Mouse (Mus musculus) hindbrain, embryonic 11.5 days (tissue): ENCODE data around the gene Syngr1. TPM values are rescaled to one million over a fixed set of nuclear protein-coding genes. Genes with fewer than 3 reads are reported as not detected.

ENCODE experiments used
- ATAC-seq: fragments of 200-750 bp; cut with Nextera tagmentation; 2 replicates; pipeline ENCODE4 v1.8.0; 2017; ENCODE audit warnings: mild to moderate bottlenecking, moderate TSS enrichment, moderate library complexity; ENCODE audit not compliant: low FRiP score
- DNase-seq: peaks from one replicate; pipeline ENCODE4 v3.0.0-alpha.2; 2015; ENCODE audit warnings: low spot score
- H3K27ac ChIP-seq: fragments of 300-500 bp; sonication (generic); 2 replicates; pipeline ENCODE4 v1.5.1; 2014; ENCODE audit warnings: mild to moderate bottlenecking, low read depth, low read length
- H3K27me3 ChIP-seq: fragments of 300-500 bp; sonication (generic); 2 replicates; pipeline ENCODE4 v1.6.1; 2014; ENCODE audit warnings: mild to moderate bottlenecking, low read length, moderate library complexity, mixed read lengths; ENCODE audit not compliant: control insufficient read depth, insufficient read depth
- H3K36me3 ChIP-seq: fragments of 300-500 bp; sonication (generic); 2 replicates; pipeline ENCODE4 v1.6.1; 2014; ENCODE audit warnings: mild to moderate bottlenecking, low read length, moderate library complexity, mixed read lengths; ENCODE audit not compliant: control insufficient read depth, insufficient read depth
- H3K4me1 ChIP-seq: fragments of 300-500 bp; sonication (generic); replicated peaks from 2 replicates; pipeline ENCODE4 v1.6.1; 2014; ENCODE audit warnings: low read length, mixed read lengths; ENCODE audit not compliant: control insufficient read depth, insufficient read depth
- H3K4me2 ChIP-seq: fragments of 300-500 bp; sonication (generic); replicated peaks from 2 replicates; pipeline ENCODE4 v1.6.1; 2014; ENCODE audit warnings: mild to moderate bottlenecking, low read depth, low read length
- H3K4me3 ChIP-seq: fragments of 300-500 bp; sonication (generic); 2 replicates; pipeline ENCODE4 v1.5.1; 2014; ENCODE audit warnings: low read depth, low read length
- H3K9ac ChIP-seq: fragments of 300-500 bp; sonication (generic); 2 replicates; pipeline ENCODE4 v1.6.1; 2014; ENCODE audit warnings: low read depth, low read length
- H3K9me3 ChIP-seq: fragments of 300-500 bp; sonication (generic); 2 replicates; pipeline ENCODE4 v1.6.1; 2016; ENCODE audit warnings: low read length; ENCODE audit not compliant: control insufficient read depth
- WGBS: fragments of 180-500 bp; shearing (Covaris S2); extraction: QIAGEN DNeasy Blood & Tissue Kit; methylation state at CpG from one replicate; pipeline ENCODE4 v1.1.7; 2014; 5-methylcytosine and 5-hydroxymethylcytosine counted together
- polyA plus RNA-seq: library from polyadenylated mRNA; unstranded; fragments of >200 nt; fragmentation: Nextera tagmentation; extraction: Ambion mirVana; gene quantifications from 2 replicates; pipeline ENCODE4 v1.2.1, GENCODE M21; 2014

Gene Syngr1
- polyA plus RNA-seq, 1 experiment from 2014 or later = 7.3 TPM

GRCm38 (mm10) chr15:80111436-80111835 is 20.3 kb downstream of the Syngr1 start:
- Histone ChIP-seq H3K4me3 (no peak overlapping the region), H3K4me2 (no peak overlapping the region), H3K4me1 (no peaks in the 10 kb centered on the region), H3K36me3 (no peaks in the 10 kb centered on the region), H3K27me3 (no peaks in the 10 kb centered on the region), H3K27ac (no peak overlapping the region), H3K9ac (no peak overlapping the region), H3K9me3 (no peaks in the 10 kb centered on the region)
- WGBS = 88% methylated on average over 12 of the region's 12 CpGs
- ATAC-seq = no peak
- DNase-seq = no peak

- H3K36me3 ChIP-seq = no peaks in the 10 kb centered on the region
- H3K9me3 ChIP-seq = no peaks in the 10 kb centered on the region
- no peaks in the 10 kb centered on the region for H3K27me3 ChIP-seq
- H3K9ac ChIP-seq = no peak overlapping the region
- no peaks in the 10 kb centered on the region for H3K4me1 ChIP-seq
- no peak for DNase-seq
- ATAC-seq = no peak
- H3K4me3 ChIP-seq = no peak overlapping the region
- H3K27ac ChIP-seq = no peak overlapping the region
- WGBS = 43% methylated on average over 2 of the region's 2 CpGs
- H3K4me2 ChIP-seq = no peak overlapping the region
Observed at GRCm38 (mm10) chr15:80112499-80112898, 21.4 kb downstream of the Syngr1 start.

GRCm38 (mm10) chr15:80114414-80114813 is 23.3 kb downstream of the Syngr1 start:
- no peak for ATAC-seq

GRCm38 (mm10) chr15:80115256-80115655 is 24.1 kb downstream of the Syngr1 start:
- no peak overlapping the region for H3K27ac ChIP-seq
- no peak for DNase-seq
- H3K27me3 ChIP-seq = no peaks in the 10 kb centered on the region
- H3K9ac ChIP-seq = no peak overlapping the region
- H3K4me1 ChIP-seq = no peaks in the 10 kb centered on the region
- no peak for ATAC-seq
- no peaks in the 10 kb centered on the region for H3K36me3 ChIP-seq
- 58% methylated on average over 5 of the region's 5 CpGs for WGBS
- no peak overlapping the region for H3K4me3 ChIP-seq
- no peaks in the 10 kb centered on the region for H3K9me3 ChIP-seq
- no peak overlapping the region for H3K4me2 ChIP-seq

More at GRCm38 (mm10) chr15:80114414-80114813, 23.3 kb downstream of the Syngr1 start:
- Histone ChIP-seq H3K27me3 (no peaks in the 10 kb centered on the region), H3K4me2 (no peak overlapping the region), H3K4me3 (no peak overlapping the region), H3K9me3 (no peaks in the 10 kb centered on the region), H3K4me1 (no peaks in the 10 kb centered on the region), H3K9ac (no peak overlapping the region), H3K36me3 (no peaks in the 10 kb centered on the region), H3K27ac (no peak overlapping the region)
- DNase-seq = no peak
- WGBS = 92% methylated on average over 7 of the region's 7 CpGs

- Histone ChIP-seq H3K4me1 (no peaks in the 10 kb centered on the region), H3K4me3 (no peak overlapping the region), H3K9ac (no peak overlapping the region), H3K36me3 (no peaks in the 10 kb centered on the region), H3K9me3 (no peaks in the 10 kb centered on the region), H3K27ac (no peak overlapping the region), H3K27me3 (no peaks in the 10 kb centered on the region), H3K4me2 (no peak overlapping the region)
- no peak for DNase-seq
- 70% methylated on average over 13 of the region's 13 CpGs for WGBS
- no peak for ATAC-seq
Observed at GRCm38 (mm10) chr15:80115866-80116794, 25.0 kb downstream of the Syngr1 start.

- no peak for DNase-seq
- no peaks in the 10 kb centered on the region for H3K4me1 ChIP-seq
- H3K27ac ChIP-seq = no peak overlapping the region
Observed at GRCm38 (mm10) chr15:80117154-80117553, 26.0 kb downstream of the Syngr1 start.

GRCm38 (mm10) chr15:80119076-80119475 is 27.9 kb downstream of the Syngr1 start:
- H3K4me2 ChIP-seq = no peak overlapping the region
- H3K9ac ChIP-seq = no peak overlapping the region
- no peak overlapping the region for H3K4me3 ChIP-seq
- ATAC-seq (no peak), DNase-seq (no peak)
- no peaks in the 10 kb centered on the region for H3K9me3 ChIP-seq
- WGBS = 85% methylated on average over 6 of the region's 6 CpGs
- no peaks in the 10 kb centered on the region for H3K36me3 ChIP-seq
- no peaks in the 10 kb centered on the region for H3K27me3 ChIP-seq
- no peaks in the 10 kb centered on the region for H3K4me1 ChIP-seq
- no peak overlapping the region for H3K27ac ChIP-seq

More at GRCm38 (mm10) chr15:80117154-80117553, 26.0 kb downstream of the Syngr1 start:
- no peak overlapping the region for H3K4me2 ChIP-seq
- H3K4me3 ChIP-seq = no peak overlapping the region
- WGBS = 68% methylated on average over 8 of the region's 8 CpGs
- H3K9me3 ChIP-seq = no peaks in the 10 kb centered on the region
- H3K9ac ChIP-seq = no peak overlapping the region
- H3K27me3 ChIP-seq = no peaks in the 10 kb centered on the region
- ATAC-seq = no peak
- no peaks in the 10 kb centered on the region for H3K36me3 ChIP-seq

GRCm38 (mm10) chr15:80121721-80122325 is 30.7 kb downstream of the Syngr1 start:
- 93% methylated on average over 9 of the region's 9 CpGs for WGBS
- no peak for DNase-seq
- H3K27ac ChIP-seq = no peak overlapping the region
- H3K9me3 ChIP-seq = no peaks in the 10 kb centered on the region
- H3K4me2 ChIP-seq = no peak overlapping the region
- no peaks in the 10 kb centered on the region for H3K36me3 ChIP-seq
- no peaks in the 10 kb centered on the region for H3K4me1 ChIP-seq
- no peak for ATAC-seq
- no peak overlapping the region for H3K9ac ChIP-seq
- no peaks in the 10 kb centered on the region for H3K27me3 ChIP-seq
- no peak overlapping the region for H3K4me3 ChIP-seq
